Mouse (Mus musculus) heart, adult 2 months (tissue): Measurements from ENCODE around the gene Pum1.

Experiments
- CTCF ChIP-seq: fragments of 200-600 bp; IDR thresholded peaks from 2 replicates; pipeline ENCODE4 v1.8.1; 2022; ENCODE audit warnings: antibody characterized with exemption, mild to moderate bottlenecking, moderate library complexity
- EP300 ChIP-seq: fragments of 200-500 bp; IDR thresholded peaks from 2 replicates; pipeline ENCODE4 v1.6.1; 2011; ENCODE audit warnings: low read depth, low read length, control low read depth; ENCODE audit not compliant: insufficient read depth
- POLR2A ChIP-seq: fragments of 200-500 bp; IDR thresholded peaks from 2 replicates; pipeline ENCODE4 v1.6.1; 2011; ENCODE audit warnings: mild to moderate bottlenecking, low read depth, low read length, control low read depth; ENCODE audit not compliant: insufficient read depth

- TF ChIP-seq POLR2A (no peak), CTCF (no peak), EP300 (0 out of 2 replicates have a peak, but pooled peaks have one; percentile 12)
These were observed 90.6 kb downstream of the Pum1 start for GRCm38 (mm10) chr4:130753755-130754154.
